Mouse (Mus musculus): Measurements from ENCODE around the gene Slc35e2.

Slc35e2 gene

GRCm38 (mm10) chr4:155577132-155577531 is 24.1 kb upstream of the Slc35e2 start:
- DNase-seq (ENCODE audit: low read depth): no peak

DNA sequence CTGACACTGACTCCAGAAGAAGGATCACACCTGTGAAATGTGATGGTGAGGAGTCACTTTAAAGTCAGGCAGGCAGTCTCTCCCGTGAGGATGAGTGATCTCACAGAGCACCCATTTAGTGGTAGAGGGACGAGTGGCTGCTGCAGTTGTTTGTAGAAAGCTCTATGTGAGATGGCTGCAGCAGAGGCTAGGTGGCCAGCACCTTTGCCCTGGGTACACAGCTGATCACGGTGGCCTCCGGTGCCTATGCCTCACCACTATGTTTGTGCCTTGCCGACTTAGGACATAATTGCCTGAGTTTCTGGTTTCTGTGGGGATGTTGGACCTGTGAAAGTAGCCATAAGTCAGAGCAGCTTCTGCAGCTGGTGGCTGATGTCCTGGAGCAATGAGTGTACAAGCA is 23.5 kb upstream of the Slc35e2 start:
- no peak for DNase-seq (ENCODE audit: low read depth)

GRCm38 (mm10) chr4:155578336-155579125 is 22.7 kb upstream of the Slc35e2 start:
- no peak for DNase-seq (ENCODE audit: low read depth)

DNA sequence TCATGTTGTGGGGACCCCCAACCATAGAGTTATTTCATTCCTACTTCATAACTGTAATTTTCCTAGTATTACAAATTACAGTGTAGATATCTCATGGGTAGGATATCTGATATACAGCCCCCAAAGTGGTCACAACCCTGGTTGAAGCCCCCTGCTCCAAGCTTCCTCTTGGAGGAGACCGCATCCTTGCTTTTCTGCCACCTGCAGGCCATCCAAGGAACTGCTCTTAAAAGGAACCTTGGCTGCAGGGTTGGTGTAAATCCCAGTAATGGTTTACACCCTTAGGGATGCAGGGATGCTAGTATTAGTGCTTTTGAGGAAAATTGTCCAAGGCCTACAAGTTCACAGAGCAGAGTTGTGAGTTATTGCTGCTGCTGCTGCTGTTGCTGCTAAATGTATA is 20.8 kb upstream of the Slc35e2 start:
- DNase-seq (ENCODE audit: low read depth): no peak

DNA sequence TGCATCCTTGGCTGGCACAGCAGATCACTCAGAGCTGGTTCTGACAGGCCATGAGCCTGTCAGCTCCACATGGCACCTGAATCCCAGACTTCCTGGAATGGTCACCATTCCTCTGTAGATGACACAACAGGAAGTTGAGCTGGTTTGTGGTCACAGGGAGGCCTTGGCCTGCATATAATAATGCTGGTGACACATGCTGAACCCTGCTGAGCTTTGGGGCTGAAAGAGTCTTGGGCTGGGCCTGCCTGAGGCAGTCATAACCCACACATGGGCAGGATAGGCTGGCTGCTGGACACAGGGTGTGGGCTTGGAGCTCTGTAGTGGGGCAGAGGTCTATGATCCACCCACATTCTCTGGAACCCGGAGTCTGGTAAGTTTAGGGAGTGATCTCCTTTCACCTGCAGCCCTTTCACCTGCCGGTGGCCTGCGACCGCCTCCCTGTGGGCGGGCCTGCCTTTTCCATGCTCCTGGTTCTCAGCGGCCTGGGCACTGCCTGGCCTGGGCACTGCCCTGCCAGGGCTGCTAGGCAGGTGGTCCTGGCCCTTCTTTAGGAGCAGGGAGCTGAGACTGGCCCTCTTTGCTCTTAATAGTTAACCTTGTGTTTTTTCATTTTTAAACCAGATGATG is 18.8 kb upstream of the Slc35e2 start:
- no peak for DNase-seq (ENCODE audit: low read depth)

- DNase-seq (ENCODE audit: low read depth): no peak
Observed at GRCm38 (mm10) chr4:155589356-155589755, 11.9 kb upstream of the Slc35e2 start.

- DNase-seq (ENCODE audit: low read depth): no peak
Observed at GRCm38 (mm10) chr4:155591012-155591719, 10.1 kb upstream of the Slc35e2 start.

GRCm38 (mm10) chr4:155593780-155594179 is 7.4 kb upstream of the Slc35e2 start:
- DNase-seq (ENCODE audit: low read depth): no peak

GRCm38 (mm10) chr4:155595777-155596176 is 5.4 kb upstream of the Slc35e2 start:
- no peak for DNase-seq (ENCODE audit: low read depth)

DNA sequence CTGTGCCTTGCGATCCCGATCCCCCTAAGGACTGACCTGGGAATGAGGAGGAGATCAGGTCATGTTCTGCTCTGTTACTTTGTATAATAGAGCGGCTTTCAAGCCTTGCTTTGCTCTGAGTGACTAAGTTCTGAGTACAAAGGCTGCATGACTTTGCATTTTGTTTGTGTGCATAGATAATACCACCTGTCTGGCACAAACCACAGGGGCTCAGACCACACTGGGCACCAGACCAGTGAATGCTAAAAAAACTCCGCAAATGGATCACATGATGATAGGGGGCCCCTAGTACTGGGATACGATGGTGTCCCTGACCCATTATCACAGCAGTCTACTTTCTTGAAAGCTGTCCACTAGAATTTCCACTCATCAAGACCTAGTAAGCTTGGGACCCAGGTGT is 4.6 kb upstream of the Slc35e2 start:
- no peak for DNase-seq (ENCODE audit: low read depth)

DNA sequence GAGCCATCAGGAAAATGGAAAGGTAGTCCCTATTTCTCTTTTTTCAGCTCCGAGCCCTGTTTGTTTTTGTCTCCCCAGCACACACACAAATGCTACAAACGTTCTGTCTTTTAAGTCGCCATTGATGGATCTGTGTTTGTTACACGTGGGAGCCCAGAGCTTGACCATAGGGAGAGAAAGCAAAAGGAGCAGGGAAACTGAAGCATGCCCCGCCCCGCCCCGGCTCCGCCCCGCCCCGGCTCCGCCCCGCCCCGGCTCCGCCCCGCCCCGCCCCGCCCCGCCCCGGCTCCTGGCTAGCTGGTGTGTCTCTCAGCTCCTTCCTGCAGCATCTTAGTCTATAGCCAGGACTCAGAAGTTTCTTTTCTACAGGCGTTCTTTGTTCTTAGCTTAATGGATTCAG is 2.7 kb upstream of the Slc35e2 start:
- no peak for DNase-seq (ENCODE audit: low read depth)

- no peak for DNase-seq (ENCODE audit: low read depth)
Observed at GRCm38 (mm10) chr4:155599901-155600825, 1.1 kb upstream of the Slc35e2 start.

DNA sequence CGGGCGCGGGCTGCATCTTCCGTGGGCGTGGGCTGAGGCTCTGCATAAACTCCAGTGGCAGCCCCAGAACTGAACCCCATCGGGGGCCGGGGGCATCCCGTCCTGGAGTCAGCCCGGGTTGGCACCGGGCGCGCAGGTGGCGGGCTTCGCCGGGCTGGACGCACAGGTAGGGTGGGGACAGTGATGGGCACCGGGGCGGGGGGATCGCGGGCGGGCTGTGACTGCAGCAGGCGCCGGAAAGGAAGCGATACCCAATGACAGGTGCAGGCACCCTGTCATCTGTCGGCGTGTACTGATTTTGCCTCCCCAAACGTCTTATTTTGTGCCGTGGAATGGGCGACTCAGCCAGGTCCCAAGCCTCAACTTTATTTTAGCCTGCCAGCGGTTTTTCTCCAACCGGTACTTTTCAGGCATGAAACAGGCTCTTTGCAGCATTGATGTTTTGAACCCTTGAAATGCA is 811 bp downstream of the Slc35e2 start:
- DNase-seq (ENCODE audit: low read depth): no peak

DNA sequence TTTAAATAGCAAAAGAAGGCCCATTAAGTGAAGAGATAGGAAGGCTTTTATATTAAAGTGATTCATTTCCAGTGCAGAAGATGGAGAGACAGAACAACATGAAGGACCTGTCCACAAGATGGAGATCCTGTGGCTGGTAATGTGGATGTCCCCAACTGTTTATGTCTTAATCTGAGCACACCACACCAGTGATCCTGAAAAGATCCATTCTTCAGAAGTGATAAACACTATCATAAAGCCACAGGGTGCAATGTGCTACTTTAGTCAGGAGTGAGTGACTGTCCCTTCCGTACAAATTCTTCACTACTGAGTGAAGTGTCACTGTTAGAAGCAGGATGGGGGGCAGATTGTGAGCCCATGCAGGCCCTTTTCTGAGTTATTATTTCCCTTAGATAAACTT is 1.5 kb downstream of the Slc35e2 start:
- peak; percentile 65 for DNase-seq (ENCODE audit: low read depth)

DNA sequence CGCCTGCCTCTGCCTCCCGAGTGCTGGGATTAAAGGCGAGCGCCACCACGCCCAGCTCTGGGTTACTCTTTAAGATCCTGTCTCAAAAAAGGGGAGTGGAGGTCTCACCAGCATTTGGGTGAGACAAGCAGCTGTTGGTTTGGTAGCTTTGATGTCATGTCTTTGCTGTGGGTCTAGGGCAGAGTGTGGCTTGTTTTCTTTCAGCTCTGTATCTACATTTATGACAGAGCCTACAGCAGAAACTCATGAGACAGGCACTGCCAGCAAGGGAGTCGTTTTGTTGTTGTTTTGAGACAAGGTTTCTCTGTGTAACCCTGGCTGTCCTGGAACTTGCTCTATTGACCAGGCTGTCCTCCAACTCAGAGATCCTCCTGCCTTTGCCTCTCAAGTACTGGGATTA is 2.6 kb downstream of the Slc35e2 start:
- no peak for DNase-seq (ENCODE audit: low read depth)

GRCm38 (mm10) chr4:155605132-155605531 is 3.9 kb downstream of the Slc35e2 start:
- no peak for DNase-seq (ENCODE audit: low read depth)

GRCm38 (mm10) chr4:155606825-155607224 is 5.6 kb downstream of the Slc35e2 start:
- DNase-seq (ENCODE audit: low read depth): no peak

- DNase-seq (ENCODE audit: low read depth): no peak
Observed at GRCm38 (mm10) chr4:155611860-155612259, 10.6 kb downstream of the Slc35e2 start.

- DNase-seq (ENCODE audit: low read depth): no peak
Observed at GRCm38 (mm10) chr4:155613264-155613663, 12.0 kb downstream of the Slc35e2 start.

DNA sequence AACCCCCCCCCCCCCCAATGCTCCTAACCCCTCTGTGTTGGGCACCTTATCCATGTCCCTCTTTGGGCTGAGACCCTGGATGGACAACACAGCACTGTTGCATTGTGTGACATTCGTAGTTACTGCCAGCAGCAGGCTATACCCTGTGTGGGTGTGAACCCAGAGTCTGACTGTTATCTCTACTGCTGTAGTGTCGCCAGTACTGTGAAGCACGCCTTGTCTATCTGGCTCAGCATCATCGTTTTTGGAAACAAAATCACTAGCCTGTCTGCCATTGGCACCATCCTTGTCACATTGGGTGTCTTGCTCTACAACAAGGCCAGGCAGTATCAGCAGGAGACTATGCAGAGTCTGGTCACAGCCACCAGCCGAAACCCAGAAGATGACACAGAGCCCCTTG is 17.1 kb downstream of the Slc35e2 start:
- DNase-seq (ENCODE audit: low read depth): no peak

- DNase-seq (ENCODE audit: low read depth): peak; percentile 96
Observed at GRCm38 (mm10) chr4:155624338-155625291, 23.4 kb downstream of the Slc35e2 start, which contains the start of gene Cdk11b. Gene Cdk11b (plus strand): TSS chr4:155624854.

Measured in c-Kit-positive CD71-positive TER-119-negative erythroid progenitor cells, embryonic 14.5 days (primary cell).